Mouse (Mus musculus): ENCODE results near the gene Gm21310. TPM values are rescaled to one million over a fixed set of nuclear protein-coding genes. Genes with fewer than 3 reads are reported as not detected.
"Not testable (repeated sequence)": the region's sequence is repeated elsewhere in the genome, so short reads cannot be mapped to it uniquely, and the experiment has no call there.

Gene Gm21310
- total RNA-seq (2021) = not detected

DNA sequence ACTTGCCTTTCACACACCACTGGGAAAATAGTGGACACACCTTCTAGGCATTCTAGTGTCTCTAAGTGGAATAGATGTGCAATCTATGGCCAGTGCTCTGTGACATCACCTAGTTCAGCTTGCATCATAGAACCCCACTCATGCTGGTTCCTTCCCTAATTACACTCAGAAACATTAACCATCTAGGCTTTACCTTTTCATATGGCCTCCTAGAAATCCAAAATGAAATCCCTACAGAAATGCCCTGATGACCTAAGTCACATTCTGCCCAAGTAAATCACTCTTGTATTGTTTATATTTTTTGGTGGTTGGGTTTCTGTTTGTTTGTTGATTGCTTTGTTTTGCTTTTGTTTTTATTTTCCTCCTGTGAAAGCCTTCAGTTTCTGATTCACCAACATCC lies at the start of gene Gm21310:
TSS of gene Gm21310 (minus strand) at position 101 of the 400 bp plus-strand sequence.
- intact Hi-C loops (cut with DNase I) = not testable (repeated sequence)

More for the DNA sequence above, at the start of gene Gm21310:
- DNase-seq = not testable (repeated sequence)

Other genes with a start within 250 kb of the Gm21310 start
- gene Gm20834, start 177.4 kb upstream of the Gm21310 start, total RNA-seq (2021) = not detected